Mouse (Mus musculus): ENCODE measurements around the gene Wdr92.
"Not testable (repeated sequence)": the region's sequence is repeated elsewhere in the genome, so short reads cannot be mapped to it uniquely, and the experiment has no call there.

Gene Wdr92

DNA sequence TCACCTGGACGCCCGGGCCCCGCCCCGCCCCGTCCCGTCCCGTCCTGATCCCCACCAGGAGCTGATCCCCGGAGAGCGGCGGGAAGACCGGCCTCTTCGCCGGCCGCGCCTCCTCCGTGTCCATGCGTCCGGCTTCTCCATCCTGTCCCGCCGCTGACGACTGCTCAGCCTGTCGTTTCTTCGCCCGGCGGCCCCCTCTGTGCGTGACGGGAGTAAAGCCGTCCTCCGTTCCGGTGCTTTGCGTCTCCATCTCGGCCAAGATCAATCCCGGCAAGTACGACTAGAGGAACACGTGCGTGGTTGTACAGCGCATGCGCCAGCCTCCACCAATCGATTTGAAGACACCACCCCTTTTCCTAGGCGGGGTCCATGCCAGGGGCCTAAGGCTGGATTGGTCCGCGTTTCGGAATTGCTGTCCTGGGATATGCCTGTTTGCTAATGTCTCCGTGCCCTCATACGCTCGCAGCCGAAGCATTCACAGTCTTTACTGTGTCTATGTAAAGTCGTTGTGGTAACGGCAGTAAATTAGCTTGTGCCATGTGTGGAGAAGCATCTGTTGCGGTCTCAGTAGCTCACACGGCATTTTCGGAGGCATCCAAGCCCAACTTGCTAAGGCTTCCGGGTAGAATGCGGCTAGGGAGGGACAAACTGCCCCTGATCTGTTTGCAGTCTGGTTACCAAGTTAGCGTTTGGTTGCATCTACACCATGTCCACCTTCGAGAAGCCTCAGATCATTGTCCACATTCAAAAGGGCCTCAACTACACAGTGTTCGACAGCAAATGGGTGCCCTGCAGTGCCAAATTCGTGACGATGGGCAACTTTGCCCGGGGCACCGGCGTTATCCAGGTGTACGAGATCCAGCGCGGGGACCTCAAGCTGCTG lies 29.6 kb downstream of the Wdr92 start, which contains the start of gene Pno1:
TSS of gene Pno1 (minus strand) at position 311 of the 883 bp plus-strand sequence.
- peak; percentile 93 to 95 for DNase-seq

DNA sequence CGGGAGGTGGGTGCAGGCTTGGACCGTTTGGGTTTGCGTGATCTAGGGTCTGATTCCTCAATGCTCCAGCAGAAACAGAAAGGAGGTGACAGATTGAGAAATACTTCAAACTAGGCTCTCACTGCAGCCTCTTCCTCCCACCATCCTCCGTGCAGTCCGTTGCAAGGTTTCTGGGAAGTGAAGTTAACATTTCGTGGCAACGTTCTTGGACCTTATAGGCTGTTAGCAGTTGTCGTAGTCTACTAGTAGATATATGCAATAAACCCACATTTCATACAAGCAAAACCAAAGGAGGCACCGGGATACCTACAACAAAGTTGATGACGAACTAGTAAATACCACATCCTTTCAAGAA lies 30.2 kb downstream of the Wdr92 start:
- DNase-seq: no peak

DNA sequence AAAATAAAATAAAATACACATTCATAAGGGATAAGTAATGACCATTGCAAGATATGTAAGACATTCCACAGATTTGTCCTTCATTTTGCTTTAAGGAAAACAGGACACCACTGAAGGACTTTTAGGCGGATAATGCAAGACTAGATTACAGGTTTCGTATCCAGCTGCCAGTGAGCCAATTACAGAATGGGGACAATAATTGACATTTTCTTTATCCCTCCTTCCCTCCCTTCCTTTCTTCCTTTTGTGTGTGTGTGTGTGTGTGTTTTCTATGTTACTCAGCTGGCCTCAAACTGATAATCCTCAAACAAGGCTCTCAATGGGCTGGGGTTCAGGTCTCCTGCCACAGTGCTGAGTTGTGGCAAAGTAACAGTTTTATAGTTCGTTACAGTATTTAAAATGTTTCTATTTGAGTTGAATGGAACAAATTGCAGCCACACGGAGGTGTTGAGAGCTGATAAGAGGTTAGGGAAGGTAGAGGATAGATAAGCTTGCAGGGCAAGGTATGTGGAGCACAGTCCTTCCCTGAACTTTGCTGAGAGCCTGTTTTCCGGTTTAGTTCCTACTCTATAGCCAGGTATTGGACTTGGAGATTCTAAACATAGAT lies 31.1 kb downstream of the Wdr92 start:
- no peak for DNase-seq

DNA sequence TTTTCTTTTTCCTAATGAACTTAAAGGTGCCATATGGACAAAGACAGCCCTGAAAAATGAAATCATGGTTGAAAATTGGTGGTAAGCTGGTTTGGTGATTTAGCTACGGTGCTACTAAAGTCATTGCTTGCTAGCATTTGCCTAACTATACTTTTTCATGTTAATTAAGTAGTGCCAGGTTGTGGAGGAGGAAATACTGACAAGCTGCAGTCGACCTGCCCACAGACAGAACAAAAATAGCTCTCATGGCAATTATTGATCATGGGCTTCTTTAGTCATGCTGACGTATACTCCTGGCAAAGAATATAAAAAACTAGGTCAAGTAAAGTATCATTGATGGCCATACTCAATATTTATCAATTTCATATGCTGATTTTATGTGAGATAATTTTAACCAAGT lies 33.6 kb downstream of the Wdr92 start:
- no peak for DNase-seq

DNA sequence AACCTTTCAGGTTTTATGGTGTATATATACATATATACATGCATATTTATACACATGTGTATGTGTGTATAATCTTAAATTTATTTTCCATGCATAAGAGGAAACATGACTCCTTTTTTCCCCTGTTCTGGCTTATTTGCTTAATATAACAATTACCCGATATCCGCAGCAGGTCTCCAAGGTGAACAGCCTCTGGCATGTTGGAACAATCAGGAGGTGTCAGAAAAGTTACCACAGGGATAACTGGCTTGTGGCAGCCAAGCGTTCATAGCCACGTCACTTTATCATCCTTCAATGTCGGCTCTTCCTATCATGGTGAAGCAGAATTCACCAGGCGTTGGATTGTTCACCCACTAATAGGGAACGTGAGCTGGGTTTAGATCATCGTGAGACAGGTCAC lies 39.2 kb downstream of the Wdr92 start:
- DNase-seq: no peak

DNA sequence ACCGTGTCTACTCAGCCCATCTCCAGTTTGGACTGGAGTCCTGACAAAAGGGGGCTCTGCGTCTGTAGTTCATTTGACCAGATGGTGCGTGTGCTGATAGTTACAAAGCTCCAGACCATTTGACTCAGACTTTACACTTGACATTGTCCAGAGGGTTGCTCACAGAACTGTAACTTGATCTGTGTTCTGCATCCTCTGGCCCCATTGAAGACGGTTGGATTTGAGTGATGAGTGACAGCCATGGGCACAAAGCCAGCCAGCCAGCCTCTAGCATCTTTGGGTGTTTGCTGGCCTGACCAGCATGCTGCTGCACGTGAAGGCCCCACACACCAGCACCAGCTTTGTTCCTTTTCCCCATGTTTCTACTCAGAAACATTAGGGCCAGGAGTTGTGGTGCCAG lies 50.9 kb downstream of the Wdr92 start:
- DNase-seq: no peak

DNA sequence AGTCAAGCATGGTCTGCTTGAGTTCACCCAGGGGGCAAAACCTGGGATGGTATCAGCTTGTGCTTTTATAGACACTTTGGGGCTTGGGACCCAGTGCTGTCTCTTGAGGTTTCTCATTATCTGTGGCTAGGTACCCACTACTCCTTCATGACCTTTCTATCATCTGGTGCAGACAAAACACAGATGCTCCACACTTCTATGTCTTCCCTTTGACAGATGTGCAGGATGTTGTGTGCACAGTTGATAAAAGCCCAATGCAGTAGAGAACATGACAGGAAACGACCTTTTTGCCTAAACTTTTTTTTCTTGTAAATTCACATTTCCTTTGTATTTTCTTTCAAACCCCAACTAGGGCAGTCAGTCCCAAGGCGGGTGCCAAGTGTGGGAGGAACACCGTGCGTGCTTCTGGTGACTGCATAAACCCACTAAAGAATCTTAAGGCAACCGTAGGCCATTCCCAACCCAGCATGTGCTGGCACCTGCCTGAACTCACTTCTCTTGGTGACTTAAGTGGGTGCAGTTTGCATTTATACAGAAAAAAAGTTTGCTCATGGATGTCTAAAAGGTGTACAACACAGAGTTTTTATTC lies 54.6 kb downstream of the Wdr92 start:
- DNase-seq: peak; percentile 41 to 57

DNA sequence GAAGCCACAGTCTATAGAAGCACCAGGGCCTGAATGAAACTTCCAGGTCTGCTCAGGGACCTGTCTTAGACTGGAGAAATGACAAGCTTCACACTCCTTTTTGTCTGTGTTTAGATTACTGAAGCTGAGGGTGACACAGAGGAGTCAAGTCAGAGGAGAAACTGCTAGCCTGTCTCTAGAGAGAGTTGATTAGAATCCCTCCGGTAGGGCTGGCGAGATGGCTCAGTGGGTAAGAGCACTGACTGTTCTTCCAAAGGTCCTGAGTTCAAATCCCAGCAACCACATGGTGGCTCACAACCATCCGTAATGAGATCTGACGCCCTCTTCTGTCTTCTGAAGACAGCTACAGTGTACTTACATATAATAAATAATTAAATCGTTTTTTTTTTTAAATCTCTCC lies 56.7 kb downstream of the Wdr92 start:
- not testable (repeated sequence) for DNase-seq

DNA sequence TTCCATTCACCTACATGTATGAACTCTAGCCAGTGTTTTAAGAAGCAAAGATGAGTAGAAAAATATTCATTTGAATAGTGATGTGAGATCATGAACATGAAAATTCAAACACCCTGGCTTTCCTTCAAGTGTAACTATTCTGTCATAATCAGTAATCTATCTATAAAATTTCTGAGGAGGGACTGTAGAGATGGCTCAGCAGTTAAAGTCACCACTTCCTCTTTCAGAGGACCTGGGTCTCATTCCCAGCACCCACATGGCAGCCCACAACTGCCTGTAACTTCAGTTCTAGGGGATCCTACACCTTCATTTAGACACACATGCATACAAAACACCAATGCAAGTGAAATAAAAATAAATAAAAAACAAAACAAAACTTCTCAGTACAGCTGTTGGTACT lies 66.8 kb downstream of the Wdr92 start:
- DNase-seq: no peak

DNA sequence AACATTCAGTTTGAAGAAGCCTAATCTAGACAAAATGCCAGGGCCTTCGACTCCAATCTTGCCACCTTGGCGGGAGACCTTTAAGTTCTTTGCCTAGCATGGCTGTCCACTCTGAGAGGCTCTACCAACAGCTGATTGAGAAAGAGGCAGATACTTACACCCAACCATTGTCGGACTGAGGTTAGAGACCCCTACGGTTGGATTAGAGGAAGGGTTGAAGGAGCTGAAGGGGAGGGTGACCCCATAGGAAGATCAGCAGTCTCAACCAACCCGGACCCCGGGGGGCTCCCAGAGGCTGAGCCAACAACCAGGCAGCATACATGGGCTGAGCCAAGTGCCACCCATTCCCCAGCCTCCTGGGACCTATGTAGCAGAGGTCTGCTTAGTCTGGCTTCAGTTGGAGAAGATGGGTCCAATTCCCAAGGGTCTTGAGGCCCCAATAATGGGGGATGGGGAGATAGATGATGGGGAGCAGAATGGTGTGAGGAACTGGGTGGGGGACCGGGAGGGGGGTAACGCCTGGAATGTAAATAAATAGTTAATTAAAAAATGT lies 75.0 kb downstream of the Wdr92 start:
- peak in 1 of 2 experiments; percentile 27 for DNase-seq

DNA sequence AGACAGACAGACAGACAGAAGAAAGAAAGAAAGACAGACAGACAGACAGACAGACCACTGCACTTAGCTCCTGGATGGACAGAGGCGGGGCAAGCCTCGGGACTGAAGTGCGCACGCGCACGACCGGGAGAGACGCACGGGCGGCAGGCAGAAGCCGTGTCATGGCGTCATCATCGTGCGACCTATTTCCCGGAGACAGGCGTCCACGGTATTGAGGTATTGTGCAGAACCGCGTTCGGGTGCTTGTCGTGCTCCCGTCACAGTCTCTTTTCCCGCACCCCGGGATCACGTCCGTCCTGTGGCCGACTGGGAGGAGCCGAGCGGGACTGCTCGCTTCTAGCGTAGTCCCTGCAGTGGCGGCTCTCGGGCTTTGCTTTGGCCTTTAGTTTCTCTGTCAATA lies 75.5 kb downstream of the Wdr92 start, which contains the start of gene C1d:
TSS of gene C1d (plus strand) at position 137 of the 400 bp plus-strand sequence.
- DNase-seq: peak; percentile 93 to 94

DNA sequence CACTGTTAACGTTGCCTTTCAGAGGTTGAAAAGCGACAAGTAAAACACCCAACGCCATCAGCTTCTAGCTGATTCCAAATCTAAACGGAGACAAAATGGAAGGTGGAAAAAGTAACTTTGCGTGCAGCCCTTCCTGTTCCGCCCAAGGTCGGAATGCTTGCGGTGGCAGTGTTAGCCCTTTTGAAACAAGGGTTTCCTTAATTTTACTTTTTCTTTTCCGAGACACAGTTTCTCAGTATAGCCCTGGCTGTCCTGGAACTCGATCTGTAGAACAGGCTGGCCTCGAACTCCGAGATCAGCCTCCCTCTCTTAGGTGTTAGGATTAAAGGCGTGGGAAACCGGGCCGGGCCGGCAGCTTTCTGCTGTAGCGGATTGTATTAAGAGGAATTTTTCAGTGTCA lies 76.0 kb downstream of the Wdr92 start:
- DNase-seq: peak in 1 of 2 experiments; percentile 22

DNA sequence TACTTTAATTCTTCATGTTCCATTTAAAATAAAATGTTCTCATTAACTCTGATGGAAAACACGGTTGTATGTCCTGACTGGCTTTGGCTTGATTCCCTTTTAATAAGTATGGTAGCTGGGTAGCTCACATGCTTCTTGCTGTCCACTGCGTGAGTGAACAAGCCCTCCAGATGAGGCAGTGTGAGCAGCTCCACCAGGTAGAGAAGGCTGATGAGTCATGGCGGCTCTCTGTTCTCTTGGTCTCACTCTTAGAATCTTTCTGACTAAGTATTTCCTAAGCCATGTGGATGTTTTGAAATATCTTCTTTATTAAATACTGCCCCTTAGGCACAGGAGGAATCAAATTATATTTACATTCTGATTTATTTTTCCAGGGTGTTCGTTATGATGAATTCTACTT lies 85.3 kb downstream of the Wdr92 start:
- DNase-seq: no peak

DNA sequence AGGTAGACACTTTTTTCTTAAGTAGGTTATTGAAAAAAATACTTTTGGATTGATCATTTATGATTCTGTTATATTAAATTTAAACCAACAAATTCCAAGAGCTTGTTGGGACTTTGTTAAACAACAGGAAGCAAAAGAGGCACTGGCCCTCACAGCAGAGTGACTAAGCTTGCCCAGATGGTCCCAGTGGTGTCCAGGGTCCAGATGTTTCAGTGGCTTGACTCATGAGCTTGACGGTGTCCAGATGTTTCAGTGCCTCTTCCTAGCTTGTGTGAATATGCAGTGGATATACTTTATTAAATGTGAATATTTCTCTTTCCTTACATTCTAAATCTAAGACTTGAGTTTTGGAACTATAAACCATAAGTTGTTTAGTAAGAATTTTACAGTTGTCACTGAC lies 86.9 kb downstream of the Wdr92 start:
- DNase-seq: no peak

DNA sequence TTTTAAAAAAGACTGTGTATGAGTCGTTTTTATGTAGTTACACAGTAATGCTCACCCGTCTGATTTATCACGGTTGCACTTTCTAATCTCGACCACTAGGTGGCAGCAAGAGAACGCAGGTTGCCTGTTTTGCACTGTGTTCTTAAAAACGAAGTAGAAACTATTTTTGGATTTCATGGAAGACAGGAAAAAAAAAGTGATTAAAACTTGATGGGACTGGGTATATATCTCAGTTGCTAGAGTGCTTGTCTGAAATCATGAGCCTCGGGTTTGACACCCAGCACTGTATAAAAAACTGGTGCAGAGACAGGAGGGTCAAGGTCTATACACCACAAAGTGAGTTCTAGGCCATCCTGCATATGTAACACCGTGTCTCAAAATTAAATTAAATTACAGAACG lies 98.1 kb downstream of the Wdr92 start:
- peak in 1 of 2 experiments; percentile 14 for DNase-seq

All from thymus, postnatal 36 days (tissue).